In genomic region chr19:14620534-14620933, GRCm38 (mm10) we compare ENCODE assay signal across 13 mouse cellular contexts. TPM values are rescaled to one million over a fixed set of nuclear protein-coding genes. Genes with fewer than 3 reads are reported as not detected.
A peak's percentile ranks its signal among the peaks of the same experiment; 100 is the strongest.
DNase-seq lines count a peak whose midpoint lies in the region; ATAC-seq and TF ChIP-seq lines count a peak whose summit lies in the region.
"Had no signal": no experiment of that assay in that cellular context is flagged by ENCODE, and none has a peak within 500 bp of the region (broad histone marks: within the 10 kb centered on the region; RNA-seq: fewer than 3 reads in every experiment).

No protein-coding gene starts in this region.

- no peak for ATAC-seq in heart, embryonic 12.5 days (ENCODE audit: insufficient number of reproducible peaks, low FRiP score)
- ATAC-seq in common myeloid progenitor, adult 5-6 weeks (replicated peaks; ENCODE audit: low read depth, poor library complexity, severe bottlenecking), result peak; percentile 62
- ATAC-seq in megakaryocyte progenitor cell, adult 5-6 weeks (replicated peaks; ENCODE audit: poor library complexity), result peak; percentile 76

- H3ac ChIP-seq in C2C12 (ENCODE audit: control insufficient read depth, insufficient read length, low read depth), result no peak overlapping the region

- H3K36me3 ChIP-seq in heart, embryonic 12.5 days, result no peaks in the 10 kb centered on the region
- no peaks in the 10 kb centered on the region for H3K36me3 ChIP-seq in C2C12 (ENCODE audit: control insufficient read depth, insufficient read depth)
- H3K36me3 ChIP-seq: embryonic facial prominence, embryonic 15.5 days; liver, embryonic 13.5 days had no signal

- no peak overlapping the region for H3K4me3 ChIP-seq in heart, embryonic 12.5 days
- H3K4me3 ChIP-seq in C2C12 (ENCODE audit: insufficient read depth, poor library complexity, severe bottlenecking), result no peak overlapping the region
- no peak overlapping the region for H3K4me3 ChIP-seq in lung, adult 2 months (replicated peaks; ENCODE audit: extremely low read depth, low read depth, low read length)
- H3K4me3 ChIP-seq: embryonic facial prominence, embryonic 15.5 days; liver, embryonic 13.5 days; megakaryocyte, embryonic 14.5 days; myocyte had no signal

- no peaks in the 10 kb centered on the region for H3K4me1 ChIP-seq in heart, embryonic 12.5 days (replicated peaks)
- no peaks in the 10 kb centered on the region for H3K4me1 ChIP-seq in lung, adult 2 months (ENCODE audit: control insufficient read depth, insufficient read depth, low read length)
- H3K4me1 ChIP-seq: embryonic facial prominence, embryonic 15.5 days; liver, embryonic 13.5 days had no signal

- no peaks in the 10 kb centered on the region for H3K79me3 ChIP-seq in C2C12 (ENCODE audit: low read depth)

- H3K4me2 ChIP-seq in heart, embryonic 12.5 days, result no peak overlapping the region
- H3K4me2 ChIP-seq: embryonic facial prominence, embryonic 15.5 days; heart, embryonic 11.5 days; liver, embryonic 13.5 days had no signal

- no peaks in the 10 kb centered on the region for H3K27me3 ChIP-seq in heart, embryonic 12.5 days (replicated peaks)
- H3K27me3 ChIP-seq in C2C12 (ENCODE audit: control insufficient read depth, insufficient read depth, insufficient read length), result peaks cover 16% of the 10 kb centered on the region
- H3K27me3 ChIP-seq: embryonic facial prominence, embryonic 15.5 days; liver, embryonic 13.5 days had no signal

- TF ChIP-seq CTCF in C2C12 (IDR thresholded peaks at IDR 0.05; ENCODE audit: control insufficient read depth, insufficient read depth, insufficient read length), result no peak
- TF ChIP-seq CTCF in lung, adult 2 months (IDR thresholded peaks at IDR 0.05; ENCODE audit: insufficient read depth, low read length), result no peak

- H3K27ac ChIP-seq in heart, embryonic 12.5 days (ENCODE audit: poor library complexity, severe bottlenecking), result no peak overlapping the region
- H3K27ac ChIP-seq: embryonic facial prominence, embryonic 15.5 days; liver, embryonic 13.5 days had no signal

- peak; percentile 10 to 14 for DNase-seq in heart, adult 18-20 months
- no peak for DNase-seq in neural tube, embryonic 10.5 days (ENCODE audit: extremely low spot score, low spot score)
- DNase-seq in lung, adult 2 months, result no peak
- DNase-seq: liver, embryonic 13.5 days; thymus, postnatal 25 days had no signal

- WGBS in heart, embryonic 12.5 days, result 88% methylated on average over 1 of the region's 1 CpGs
- 96% methylated on average over 1 of the region's 1 CpGs for WGBS in lung, adult 2 months

- no peak for TF ChIP-seq POLR2A in lung, adult 2 months (IDR thresholded peaks at IDR 0.05; ENCODE audit: borderline replicate concordance, extremely low read depth, low read depth, low read length)

- no peaks in the 10 kb centered on the region for H3K79me2 ChIP-seq in C2C12 (ENCODE audit: control insufficient read depth, insufficient read depth)

- no peak overlapping the region for H3K9ac ChIP-seq in heart, embryonic 12.5 days
- H3K9ac ChIP-seq: embryonic facial prominence, embryonic 15.5 days; liver, embryonic 13.5 days had no signal

- no peaks in the 10 kb centered on the region for H3K9me3 ChIP-seq in heart, embryonic 12.5 days (replicated peaks)
- H3K9me3 ChIP-seq: embryonic facial prominence, embryonic 15.5 days; liver, embryonic 13.5 days; megakaryocyte, embryonic 14.5 days had no signal

TF ChIP-seq in C2C12, 6 proteins besides CTCF, POLR2A, EP300 and RAD21:
- TF ChIP-seq CEBPB (IDR thresholded peaks at IDR 0.05; ENCODE audit: low read depth) (no peak), FOSL1 (IDR thresholded peaks at IDR 0.05; ENCODE audit: insufficient read depth, low read length, poor library complexity, severe bottlenecking) (peak; percentile 63), MAX (IDR thresholded peaks at IDR 0.05) (no peak), MYOG (IDR thresholded peaks at IDR 0.05; ENCODE audit: control insufficient read depth, extremely low read depth, insufficient read length) (no peak), MYOD1 (IDR thresholded peaks at IDR 0.05; ENCODE audit: control insufficient read depth, insufficient read length, low read depth) (peak; percentile 20), USF1 (IDR thresholded peaks at IDR 0.05; ENCODE audit: low read depth) (no peak)

RNA-seq across cellular contexts. Expression of gene Tle4, which starts 22.7 kb away (rescaled TPM):
- 1 to 10 TPM; 8.7 to 9.2 TPM for total RNA-seq in heart, adult 18-20 months (2021)
- polyA plus RNA-seq in heart, embryonic 12.5 days (2016; fragmentation: Nextera tagmentation; extraction: Ambion mirVana), result 10.9 and 11.9 TPM in 2 replicates
- polyA plus RNA-seq in C2C12 (2012; fragmentation: generic; extraction: Trizol), result 0.95 TPM
- total RNA-seq in common myeloid progenitor, adult 5-6 weeks (2017), result 16.2 and 20.5 TPM in 2 replicates
- total RNA-seq in megakaryocyte progenitor cell, adult 5-6 weeks (2015), result 27.1 and 27.9 TPM in 2 replicates
- total RNA-seq in megakaryocyte progenitor cell, adult 5-6 weeks (2017), result 15.4 and 18.2 TPM in 2 replicates
- polyA plus RNA-seq in lung, adult 2 months (2012; rRNA removed), result 13.2 and 16.0 TPM in 2 replicates

Comparison
In these comparisons a context has a peak if more than half of its experiments do, and no peak if none do; other contexts are left out.
1. DNase-seq: peak in heart, adult 18-20 months (2 of 2); none in neural tube, embryonic 10.5 days (single experiment) and lung, adult 2 months (single experiment).